Mouse (Mus musculus) lung, postnatal 0 days (tissue): ENCODE measurements around the gene Vmn1r235.

Source experiments
- CTCF ChIP-seq: IDR thresholded peaks from 2 replicates; pipeline ENCODE4 v1.5.1; 2016; ENCODE audit warnings: antibody characterized with exemption, mild to moderate bottlenecking
- EP300 ChIP-seq: IDR thresholded peaks from 2 replicates; pipeline ENCODE4 v1.6.1; 2016; ENCODE audit warnings: antibody characterized with exemption, mild to moderate bottlenecking, control low read depth

DNA sequence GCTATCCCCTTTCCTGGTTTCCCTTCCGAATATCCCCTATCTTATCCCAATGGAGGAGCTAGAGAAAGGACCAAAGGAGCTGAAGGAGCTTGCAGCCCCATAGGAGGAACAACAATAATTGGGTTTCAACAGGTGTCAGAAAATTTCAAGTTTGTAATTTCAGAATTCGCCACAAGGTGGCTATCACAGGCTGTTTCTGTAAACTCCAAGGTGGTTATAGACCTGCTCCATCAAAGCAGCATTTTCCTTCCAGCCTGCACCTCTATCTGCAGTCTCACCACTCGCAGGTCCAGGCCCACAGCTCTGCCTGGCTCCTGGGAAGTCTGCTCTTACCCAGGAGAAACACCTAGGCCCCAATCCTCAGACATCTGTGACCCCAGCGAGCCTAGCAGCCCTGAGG is 15.9 kb downstream of the Vmn1r235 start:
- TF ChIP-seq CTCF = peak; percentile 66
- no peak for TF ChIP-seq EP300
